Mouse (Mus musculus) ES-CJ7 (cell line): Measurements from ENCODE around the gene Ube2n.

Experiments used
- DNase-seq: peaks from one replicate; pipeline ENCODE4 v3.0.0; 2011; ENCODE audit warnings: low read depth, low spot score

Gene Ube2n

GRCm38 (mm10) chr10:95591257-95591656 is 76.3 kb downstream of the Ube2n start:
- no peak for DNase-seq

- no peak for DNase-seq
Measured at GRCm38 (mm10) chr10:95594414-95594813, 79.5 kb downstream of the Ube2n start.
